ENCODE assay signal across 7 mouse cellular contexts in genomic region chr1:161726098-161726497, GRCm38 (mm10).
A peak's percentile ranks its signal among the peaks of the same experiment; 100 is the strongest.
DNase-seq lines count a peak whose midpoint lies in the region; ATAC-seq and TF ChIP-seq lines count a peak whose summit lies in the region.
"Not testable (repeated sequence)": the region's sequence is repeated elsewhere in the genome, so short reads cannot be mapped to it uniquely, and the experiment has no call there.

No protein-coding gene starts in this region.

- 0 out of 2 replicates have a peak, but pooled peaks have one; percentile 15 for ATAC-seq in embryonic facial prominence, embryonic 13.5 days (ENCODE audit: insufficient number of reproducible peaks, insufficient read depth, low FRiP score, low TSS enrichment, low read depth)
- 0 out of 2 replicates have a peak, but pooled peaks have one; percentile 17 for ATAC-seq in forebrain, embryonic 12.5 days (ENCODE audit: low FRiP score)
- peak; percentile 57; the same call in 1 of the 2 replicates for ATAC-seq in hindbrain, embryonic 13.5 days (ENCODE audit: low FRiP score)
- ATAC-seq in kidney, embryonic 15.5 days (replicated peaks; ENCODE audit: low FRiP score): peak; percentile 73
- 0 out of 2 replicates have a peak, but pooled peaks have one; percentile 21 for ATAC-seq in liver, embryonic 12.5 days
- ATAC-seq in midbrain, embryonic 13.5 days: 0 out of 2 replicates have a peak, but pooled peaks have one; percentile 37
- peak; percentile 51; the same call in 1 of the 2 replicates for ATAC-seq in stomach, postnatal 0 days (ENCODE audit: low FRiP score, low TSS enrichment)

- not testable (repeated sequence) for H3K27ac ChIP-seq in embryonic facial prominence, embryonic 13.5 days; forebrain, embryonic 12.5 days; hindbrain, embryonic 13.5 days; kidney, embryonic 15.5 days; liver, embryonic 12.5 days; midbrain, embryonic 13.5 days; stomach, postnatal 0 days (replicated peaks)

- not testable (repeated sequence) for H3K27me3 ChIP-seq in embryonic facial prominence, embryonic 13.5 days; forebrain, embryonic 12.5 days; hindbrain, embryonic 13.5 days; kidney, embryonic 15.5 days; liver, embryonic 12.5 days (replicated peaks); midbrain, embryonic 13.5 days; stomach, postnatal 0 days (ENCODE audit: control insufficient read depth, insufficient read depth, low read length)

- H3K36me3 ChIP-seq in embryonic facial prominence, embryonic 13.5 days; forebrain, embryonic 12.5 days (replicated peaks); hindbrain, embryonic 13.5 days; kidney, embryonic 15.5 days; liver, embryonic 12.5 days; midbrain, embryonic 13.5 days; stomach, postnatal 0 days (ENCODE audit: control insufficient read depth, insufficient read depth, low read length): not testable (repeated sequence)

- TF ChIP-seq CTCF in stomach, postnatal 0 days (IDR thresholded peaks at IDR 0.05; ENCODE audit: low read depth): not testable (repeated sequence)

- H3K4me1 ChIP-seq in embryonic facial prominence, embryonic 13.5 days; forebrain, embryonic 12.5 days; hindbrain, embryonic 13.5 days (replicated peaks); kidney, embryonic 15.5 days; liver, embryonic 12.5 days; midbrain, embryonic 13.5 days (replicated peaks); stomach, postnatal 0 days (replicated peaks; ENCODE audit: control insufficient read depth, insufficient read depth): not testable (repeated sequence)

- WGBS in embryonic facial prominence, embryonic 13.5 days: no CpG with 5 or more reads among the region's 10 CpGs
- WGBS in forebrain, embryonic 12.5 days: 100% methylated on average over 1 of the region's 10 CpGs
- WGBS in hindbrain, embryonic 13.5 days: 100% methylated on average over 1 of the region's 10 CpGs
- WGBS in kidney, embryonic 15.5 days: 100% methylated on average over 1 of the region's 10 CpGs
- WGBS in liver, embryonic 12.5 days (ENCODE audit: insufficient replicate concordance): 100% methylated on average over 1 of the region's 10 CpGs
- WGBS in midbrain, embryonic 13.5 days: 100% methylated on average over 1 of the region's 10 CpGs
- WGBS in stomach, postnatal 0 days: no CpG with 5 or more reads among the region's 10 CpGs

- DNase-seq in stomach, postnatal 0 days (ENCODE audit: low spot score): not testable (repeated sequence)

- not testable (repeated sequence) for H3K9ac ChIP-seq in embryonic facial prominence, embryonic 13.5 days; forebrain, embryonic 12.5 days; hindbrain, embryonic 13.5 days; kidney, embryonic 15.5 days; liver, embryonic 12.5 days; midbrain, embryonic 13.5 days (replicated peaks); stomach, postnatal 0 days (ENCODE audit: low read length)

- not testable (repeated sequence) for TF ChIP-seq EP300 in stomach, postnatal 0 days (optimal IDR thresholded peaks at IDR 0.05)

- H3K9me3 ChIP-seq in embryonic facial prominence, embryonic 13.5 days; forebrain, embryonic 12.5 days; hindbrain, embryonic 13.5 days; kidney, embryonic 15.5 days (replicated peaks); liver, embryonic 12.5 days (replicated peaks); midbrain, embryonic 13.5 days; stomach, postnatal 0 days (ENCODE audit: control insufficient read depth, low read length): not testable (repeated sequence)

- H3K4me2 ChIP-seq in embryonic facial prominence, embryonic 13.5 days; forebrain, embryonic 12.5 days; hindbrain, embryonic 13.5 days; kidney, embryonic 15.5 days; liver, embryonic 12.5 days; midbrain, embryonic 13.5 days (replicated peaks); stomach, postnatal 0 days (replicated peaks; ENCODE audit: low read depth): not testable (repeated sequence)

- not testable (repeated sequence) for H3K4me3 ChIP-seq in embryonic facial prominence, embryonic 13.5 days; forebrain, embryonic 12.5 days (replicated peaks); hindbrain, embryonic 13.5 days; kidney, embryonic 15.5 days (replicated peaks); liver, embryonic 12.5 days; midbrain, embryonic 13.5 days (replicated peaks); stomach, postnatal 0 days (ENCODE audit: low read depth, low read length)

Comparison
In these comparisons a context has a peak if more than half of its experiments do, and no peak if none do; other contexts are left out.
1. ATAC-seq: peak in every context shown above with its lines; median percentile 73 in kidney, embryonic 15.5 days; 57 in hindbrain, embryonic 13.5 days; 51 in stomach, postnatal 0 days; 37 in midbrain, embryonic 13.5 days; 21 in liver, embryonic 12.5 days; 17 in forebrain, embryonic 12.5 days; 15 in embryonic facial prominence, embryonic 13.5 days.